Mouse (Mus musculus): ENCODE results near the gene Gm11020. TPM values are rescaled to one million over a fixed set of nuclear protein-coding genes. Genes with fewer than 3 reads are reported as not detected.
"Not testable (repeated sequence)": the region's sequence is repeated elsewhere in the genome, so short reads cannot be mapped to it uniquely, and the experiment has no call there.

The Gm11020 gene
- polyA plus RNA-seq (2015; fragmentation: Nextera tagmentation; extraction: Ambion mirVana): not detected in 2 replicates

DNA sequence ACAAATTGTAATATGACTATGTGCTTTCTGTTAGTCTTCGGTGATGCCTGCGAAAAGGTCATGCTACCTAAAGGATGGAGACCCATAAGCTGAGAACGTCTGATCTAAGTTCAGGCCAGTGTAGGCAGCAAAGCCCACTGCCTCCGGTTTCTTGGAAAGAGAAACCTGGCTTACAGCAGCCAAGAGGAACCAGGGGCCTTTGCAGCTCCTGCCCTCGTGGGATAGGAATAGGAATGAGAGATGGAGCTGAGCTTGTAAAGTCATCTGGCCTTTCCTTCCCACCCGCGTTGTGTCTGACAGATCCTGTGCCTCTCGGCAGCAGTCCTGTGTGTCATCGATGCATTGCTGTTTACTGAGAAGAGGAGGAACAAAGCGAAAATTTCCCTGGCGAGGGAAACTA lies at the start of gene Gm11020:
Gm11020 (plus strand) TSS at position 301 of the 400 bp plus-strand sequence.
- not testable (repeated sequence) for H3K9me3 ChIP-seq (ENCODE audit: control insufficient read depth, low read length); H3K4me1 ChIP-seq (replicated peaks; ENCODE audit: control insufficient read depth, insufficient read depth); H3K27ac ChIP-seq (replicated peaks); DNase-seq (ENCODE audit: low spot score); H3K27me3 ChIP-seq (ENCODE audit: control insufficient read depth, insufficient read depth, low read length); H3K4me2 ChIP-seq (replicated peaks; ENCODE audit: low read depth); H3K4me3 ChIP-seq (ENCODE audit: low read depth, low read length); H3K36me3 ChIP-seq (ENCODE audit: control insufficient read depth, insufficient read depth, low read length); H3K9ac ChIP-seq (ENCODE audit: low read length); ATAC-seq (ENCODE audit: low FRiP score, low TSS enrichment)
- 75% methylated on average over 8 of the region's 11 CpGs for WGBS

DNA sequence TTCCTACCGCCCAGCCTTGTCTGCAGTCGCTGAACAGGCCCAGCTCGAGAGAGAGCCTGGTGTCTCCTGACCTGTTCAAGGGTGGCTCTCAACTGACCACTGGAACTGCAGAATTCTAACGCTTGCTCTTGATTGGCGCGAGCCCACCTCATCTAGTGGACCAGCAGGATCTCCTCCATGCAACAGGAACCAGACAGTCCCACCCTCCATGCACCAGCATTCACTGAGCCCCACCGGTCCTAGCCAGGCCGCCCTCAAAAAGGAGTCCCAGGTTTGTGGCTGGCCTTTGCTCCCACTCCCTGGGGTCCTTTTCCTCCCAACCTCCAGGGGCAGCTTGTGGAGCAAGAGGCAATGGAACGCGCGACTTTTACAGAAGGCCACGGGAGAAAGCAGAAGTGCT lies 28.3 kb upstream of the Gm11020 start, which contains the start of gene Cmtm2a:
Cmtm2a (minus strand) TSS at position 101 of the 400 bp plus-strand sequence.
- H3K27me3 ChIP-seq (ENCODE audit: control insufficient read depth, insufficient read depth, low read length); H3K27ac ChIP-seq (replicated peaks); H3K4me3 ChIP-seq (ENCODE audit: low read depth, low read length); H3K4me2 ChIP-seq (replicated peaks; ENCODE audit: low read depth); ATAC-seq (ENCODE audit: low FRiP score, low TSS enrichment); H3K36me3 ChIP-seq (ENCODE audit: control insufficient read depth, insufficient read depth, low read length); H3K9ac ChIP-seq (ENCODE audit: low read length); H3K4me1 ChIP-seq (replicated peaks; ENCODE audit: control insufficient read depth, insufficient read depth); H3K9me3 ChIP-seq (ENCODE audit: control insufficient read depth, low read length); DNase-seq (ENCODE audit: low spot score): not testable (repeated sequence)
- 89% methylated on average over 12 of the region's 12 CpGs for WGBS

GRCm38 (mm10) chr8:104294396-104294795 lies 27.0 kb upstream of the Gm11020 start:
- H3K4me3 ChIP-seq (ENCODE audit: low read depth, low read length): no peak overlapping the region
- no peak overlapping the region for H3K4me2 ChIP-seq (replicated peaks; ENCODE audit: low read depth)
- ATAC-seq (ENCODE audit: low FRiP score, low TSS enrichment): no peak
- no peak for TF ChIP-seq EP300 (optimal IDR thresholded peaks at IDR 0.05)
- no peak for TF ChIP-seq CTCF (IDR thresholded peaks at IDR 0.05; ENCODE audit: low read depth)
- H3K9ac ChIP-seq (ENCODE audit: low read length): no peak overlapping the region
- no peaks in the 10 kb centered on the region for H3K4me1 ChIP-seq (replicated peaks; ENCODE audit: control insufficient read depth, insufficient read depth)
- no peak for DNase-seq (ENCODE audit: low spot score)
- 73% methylated on average over 1 of the region's 1 CpGs for WGBS
- no peaks in the 10 kb centered on the region for H3K9me3 ChIP-seq (ENCODE audit: control insufficient read depth, low read length)
- H3K36me3 ChIP-seq (ENCODE audit: control insufficient read depth, insufficient read depth, low read length): no peaks in the 10 kb centered on the region
- no peaks in the 10 kb centered on the region for H3K27me3 ChIP-seq (ENCODE audit: control insufficient read depth, insufficient read depth, low read length)
- no peak overlapping the region for H3K27ac ChIP-seq (replicated peaks)

DNA sequence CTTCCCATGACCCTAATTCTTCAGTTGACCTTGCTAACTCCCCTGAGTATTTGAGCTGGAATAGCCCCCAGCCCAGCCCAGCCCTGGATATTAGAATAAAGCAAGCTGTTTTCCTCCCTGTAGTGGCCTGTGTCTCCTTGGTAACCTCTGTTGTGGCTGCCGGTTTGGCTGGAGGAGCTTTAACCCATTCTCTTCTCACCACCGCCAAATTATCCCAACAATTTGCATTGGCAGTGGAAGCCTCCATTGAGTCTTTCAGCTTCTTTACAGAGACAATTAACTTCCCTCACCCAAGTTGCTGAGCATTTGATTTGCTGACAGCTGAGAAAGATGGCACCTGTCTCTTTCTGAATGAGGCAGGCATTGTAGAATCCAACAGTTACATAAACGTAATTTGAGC lies 19.8 kb upstream of the Gm11020 start:
- DNase-seq (ENCODE audit: low spot score); H3K27me3 ChIP-seq (ENCODE audit: control insufficient read depth, insufficient read depth, low read length); H3K27ac ChIP-seq (replicated peaks); H3K9ac ChIP-seq (ENCODE audit: low read length); H3K4me3 ChIP-seq (ENCODE audit: low read depth, low read length); H3K36me3 ChIP-seq (ENCODE audit: control insufficient read depth, insufficient read depth, low read length); ATAC-seq (ENCODE audit: low FRiP score, low TSS enrichment); H3K4me1 ChIP-seq (replicated peaks; ENCODE audit: control insufficient read depth, insufficient read depth); H3K4me2 ChIP-seq (replicated peaks; ENCODE audit: low read depth); H3K9me3 ChIP-seq (ENCODE audit: control insufficient read depth, low read length): not testable (repeated sequence)
- WGBS: 13% methylated on average over 3 of the region's 3 CpGs

DNA sequence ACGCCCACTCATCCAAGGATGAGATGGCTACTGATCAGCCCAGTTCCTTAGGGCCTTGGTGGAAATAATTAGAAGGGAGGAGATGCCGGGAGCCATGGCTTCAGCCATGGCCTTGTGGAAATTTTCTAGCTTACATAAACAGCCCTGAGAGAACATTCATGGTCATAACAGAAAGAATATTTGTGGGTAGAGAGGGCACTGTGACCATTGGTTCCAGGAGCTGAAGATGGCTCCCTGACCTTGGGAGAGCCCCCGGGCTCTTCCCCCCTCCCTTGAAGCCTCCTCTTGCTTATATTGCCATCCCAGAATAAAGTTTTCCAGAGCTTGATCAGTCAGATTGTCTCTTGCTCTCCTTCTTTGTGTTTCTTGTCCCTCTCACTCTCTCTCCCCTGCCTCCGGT lies 18.8 kb upstream of the Gm11020 start:
- H3K4me2 ChIP-seq (replicated peaks; ENCODE audit: low read depth); H3K4me1 ChIP-seq (replicated peaks; ENCODE audit: control insufficient read depth, insufficient read depth); H3K9ac ChIP-seq (ENCODE audit: low read length); H3K9me3 ChIP-seq (ENCODE audit: control insufficient read depth, low read length); H3K4me3 ChIP-seq (ENCODE audit: low read depth, low read length); H3K36me3 ChIP-seq (ENCODE audit: control insufficient read depth, insufficient read depth, low read length); H3K27ac ChIP-seq (replicated peaks); ATAC-seq (ENCODE audit: low FRiP score, low TSS enrichment); H3K27me3 ChIP-seq (ENCODE audit: control insufficient read depth, insufficient read depth, low read length); DNase-seq (ENCODE audit: low spot score): not testable (repeated sequence)
- 91% methylated on average over 4 of the region's 4 CpGs for WGBS

DNA sequence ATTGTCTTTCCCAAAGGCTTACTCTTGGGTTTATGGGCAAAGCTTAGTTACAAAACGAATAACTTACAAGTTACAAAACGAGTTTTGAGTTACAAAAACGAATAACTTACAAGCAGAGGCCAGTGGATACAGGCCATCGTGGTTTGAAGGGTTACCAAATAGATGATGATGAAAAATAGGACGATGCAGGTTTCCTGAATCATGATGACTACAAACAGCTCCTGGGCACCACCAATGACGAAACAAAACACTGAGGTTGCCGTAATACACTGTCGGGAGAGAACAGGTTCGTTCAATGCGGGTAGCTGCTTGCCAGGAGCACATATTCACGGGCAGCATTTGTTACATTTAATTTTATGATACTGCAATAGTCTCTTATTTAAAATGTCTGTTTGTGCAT lies 16.4 kb upstream of the Gm11020 start:
- Histone ChIP-seq H3K36me3 (ENCODE audit: control insufficient read depth, insufficient read depth, low read length) (no peaks in the 10 kb centered on the region), H3K4me2 (replicated peaks; ENCODE audit: low read depth) (no peak overlapping the region), H3K9ac (ENCODE audit: low read length) (no peak overlapping the region), H3K27me3 (ENCODE audit: control insufficient read depth, insufficient read depth, low read length) (no peaks in the 10 kb centered on the region), H3K27ac (replicated peaks) (no peak overlapping the region), H3K4me3 (ENCODE audit: low read depth, low read length) (no peak overlapping the region), H3K9me3 (ENCODE audit: control insufficient read depth, low read length) (no peaks in the 10 kb centered on the region), H3K4me1 (replicated peaks; ENCODE audit: control insufficient read depth, insufficient read depth) (no peaks in the 10 kb centered on the region)
- no peak for TF ChIP-seq CTCF (IDR thresholded peaks at IDR 0.05; ENCODE audit: low read depth)
- DNase-seq (ENCODE audit: low spot score) (no peak), ATAC-seq (ENCODE audit: low FRiP score, low TSS enrichment) (no peak)
- 82% methylated on average over 11 of the region's 11 CpGs for WGBS

DNA sequence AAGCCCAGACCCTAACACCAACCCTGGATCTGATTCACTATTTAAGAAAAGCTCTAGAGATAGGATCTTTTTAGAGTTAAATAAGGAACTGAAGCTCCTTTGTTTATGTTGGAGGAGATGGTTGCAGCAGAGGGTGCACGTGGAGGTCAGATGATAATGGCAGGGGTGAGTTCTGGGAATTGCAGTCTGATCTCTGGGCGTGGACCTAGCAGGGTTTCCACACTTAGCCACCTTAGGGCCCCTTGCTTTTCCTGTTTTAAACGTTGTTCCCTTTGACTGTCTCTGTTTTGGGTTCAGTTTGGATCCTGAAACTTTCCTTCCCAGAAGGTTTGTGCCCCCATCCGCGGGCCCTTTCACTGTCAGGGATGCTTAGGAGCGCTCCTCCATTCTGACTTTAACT lies 13.0 kb upstream of the Gm11020 start:
- DNase-seq (ENCODE audit: low spot score); H3K27ac ChIP-seq (replicated peaks); H3K9me3 ChIP-seq (ENCODE audit: control insufficient read depth, low read length); H3K4me2 ChIP-seq (replicated peaks; ENCODE audit: low read depth); H3K36me3 ChIP-seq (ENCODE audit: control insufficient read depth, insufficient read depth, low read length); H3K9ac ChIP-seq (ENCODE audit: low read length); H3K4me1 ChIP-seq (replicated peaks; ENCODE audit: control insufficient read depth, insufficient read depth); H3K27me3 ChIP-seq (ENCODE audit: control insufficient read depth, insufficient read depth, low read length); H3K4me3 ChIP-seq (ENCODE audit: low read depth, low read length): not testable (repeated sequence)
- ATAC-seq (ENCODE audit: low FRiP score, low TSS enrichment): peak; percentile 45; the same call in 1 of the 2 replicates
- WGBS: 39% methylated on average over 6 of the region's 6 CpGs

- H3K9ac ChIP-seq (ENCODE audit: low read length); DNase-seq (ENCODE audit: low spot score); H3K9me3 ChIP-seq (ENCODE audit: control insufficient read depth, low read length); H3K27ac ChIP-seq (replicated peaks); H3K4me1 ChIP-seq (replicated peaks; ENCODE audit: control insufficient read depth, insufficient read depth); H3K27me3 ChIP-seq (ENCODE audit: control insufficient read depth, insufficient read depth, low read length); ATAC-seq (ENCODE audit: low FRiP score, low TSS enrichment); H3K4me2 ChIP-seq (replicated peaks; ENCODE audit: low read depth); H3K4me3 ChIP-seq (ENCODE audit: low read depth, low read length); H3K36me3 ChIP-seq (ENCODE audit: control insufficient read depth, insufficient read depth, low read length): not testable (repeated sequence)
- 87% methylated on average over 34 of the region's 36 CpGs for WGBS
Measured at GRCm38 (mm10) chr8:104309441-104310155, 11.8 kb upstream of the Gm11020 start, which contains the start of the genes Gm45711 and Cmtm1. Gene Gm45711, minus strand, starts transcription at chr8:104310081. Gene Cmtm1, minus strand, starts transcription at chr8:104310145.

GRCm38 (mm10) chr8:104312023-104312422 lies 9.3 kb upstream of the Gm11020 start:
- ATAC-seq (ENCODE audit: low FRiP score, low TSS enrichment); DNase-seq (ENCODE audit: low spot score): not testable (repeated sequence)
- WGBS: 71% methylated on average over 3 of the region's 3 CpGs

More at GRCm38 (mm10) chr8:104312023-104312422, 9.3 kb upstream of the Gm11020 start:
- H3K9ac ChIP-seq (ENCODE audit: low read length); H3K27me3 ChIP-seq (ENCODE audit: control insufficient read depth, insufficient read depth, low read length); H3K4me1 ChIP-seq (replicated peaks; ENCODE audit: control insufficient read depth, insufficient read depth); H3K4me2 ChIP-seq (replicated peaks; ENCODE audit: low read depth); H3K4me3 ChIP-seq (ENCODE audit: low read depth, low read length); H3K36me3 ChIP-seq (ENCODE audit: control insufficient read depth, insufficient read depth, low read length); H3K9me3 ChIP-seq (ENCODE audit: control insufficient read depth, low read length); H3K27ac ChIP-seq (replicated peaks): not testable (repeated sequence)
